Mouse (Mus musculus) ovary, postnatal 10 days (tissue): ENCODE results near the gene Mylip.

Experiments
- DNase-seq: peaks from one replicate; pipeline ENCODE4 v3.0.0; 2022; ENCODE audit warnings: low spot score

The Mylip gene

DNA sequence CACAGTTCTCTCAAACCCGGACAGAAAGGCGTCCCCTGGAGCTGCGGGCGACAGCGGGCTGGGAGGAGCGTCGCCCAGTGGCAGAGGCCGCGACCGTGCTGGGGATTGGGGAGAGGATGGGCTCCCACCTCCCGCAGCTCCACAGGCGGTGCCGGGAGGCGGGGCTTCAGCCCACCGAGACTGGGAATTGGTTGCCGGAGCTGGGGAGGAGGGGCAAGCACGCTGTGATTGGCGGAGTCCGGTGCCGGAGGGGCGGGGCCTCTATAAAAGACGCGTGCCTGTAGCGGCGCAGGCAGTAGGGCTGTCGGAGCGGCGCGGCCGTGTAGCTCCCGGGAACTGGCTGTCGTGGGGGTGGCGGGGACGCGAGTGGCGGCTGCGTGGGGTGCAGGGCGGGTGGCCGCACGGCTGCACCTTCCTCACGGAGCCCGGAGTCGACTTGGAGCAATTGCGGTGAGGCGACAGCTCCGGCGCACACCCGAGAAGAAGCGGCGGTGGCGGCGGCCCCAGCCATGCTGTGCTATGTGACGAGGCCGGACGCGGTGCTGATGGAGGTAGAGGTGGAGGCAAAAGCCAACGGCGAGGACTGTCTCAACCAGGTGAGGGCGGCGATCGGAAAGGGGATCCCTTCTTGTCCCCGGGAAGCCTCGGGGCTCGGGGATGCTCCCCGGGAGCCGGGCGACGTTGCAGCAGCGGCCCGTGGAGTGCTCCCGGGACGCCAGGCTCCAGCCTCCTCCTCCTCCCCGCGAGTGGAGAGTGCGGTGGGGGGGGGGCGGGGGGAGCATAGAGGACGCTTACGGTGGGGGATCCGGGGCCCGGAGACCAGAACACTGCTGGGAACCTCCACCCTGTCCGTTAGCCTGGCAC is at the start of gene Mylip:
TSS of gene Mylip (plus strand) at position 295 of the 864 bp plus-strand sequence.
- peak; percentile 95 for DNase-seq

DNA sequence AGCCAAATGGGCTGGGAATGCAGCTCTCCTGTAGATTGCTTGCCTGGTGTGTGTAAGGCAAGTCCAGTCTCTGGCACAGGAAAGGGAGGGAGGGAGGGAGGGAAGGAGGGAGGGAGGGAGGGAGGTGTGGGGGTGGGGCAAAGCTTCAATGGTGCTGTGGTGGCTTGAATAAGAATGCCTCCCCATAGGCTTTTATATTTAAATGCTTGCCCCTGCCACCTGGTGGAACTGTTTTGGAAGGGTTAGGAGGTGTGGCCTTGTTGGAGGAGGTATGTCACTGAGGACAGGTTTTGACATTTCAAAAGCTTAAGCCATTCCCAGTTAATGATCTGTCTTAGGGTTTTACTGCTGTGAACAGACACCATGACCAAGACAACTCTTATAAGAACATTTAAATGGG is 47.6 kb upstream of the Mylip start:
- no peak for DNase-seq

GRCm38 (mm10) chr13:45343541-45343940 is 46.0 kb upstream of the Mylip start:
- no peak for DNase-seq

- no peak for DNase-seq
Observed at GRCm38 (mm10) chr13:45343966-45344365, 45.6 kb upstream of the Mylip start.

DNA sequence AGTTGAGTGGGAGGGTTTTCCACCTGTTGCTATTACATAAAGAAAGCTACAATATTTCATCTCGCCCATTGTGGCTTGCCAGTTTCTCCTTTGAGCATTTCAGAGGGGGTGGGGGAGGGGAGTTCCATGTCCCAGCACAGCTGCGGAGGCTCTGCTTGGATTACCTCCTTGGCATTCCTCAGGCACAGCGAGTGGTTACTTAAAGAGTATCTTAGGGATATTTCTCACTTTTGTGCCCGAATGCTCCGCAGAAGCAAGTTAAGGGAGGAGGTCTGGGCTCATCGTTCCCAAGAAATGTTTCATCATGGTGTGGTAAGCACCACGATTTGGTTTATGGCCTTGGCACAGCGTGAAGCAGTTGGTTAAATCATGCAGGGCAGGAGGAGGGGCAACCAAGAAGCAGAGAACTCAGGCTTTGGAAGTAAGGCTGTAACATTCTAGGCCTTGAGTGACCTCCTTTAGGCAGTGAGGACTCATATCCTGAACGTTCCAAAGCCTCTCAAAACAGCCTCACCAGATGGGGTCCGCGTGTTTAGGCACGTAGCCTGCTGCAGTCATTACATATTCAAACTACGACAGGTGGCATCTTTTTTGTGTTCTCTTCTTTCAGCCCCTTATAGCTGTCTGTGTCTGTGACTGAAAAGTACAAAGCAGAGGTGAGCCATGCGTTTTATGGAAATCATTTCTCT is 43.9 kb upstream of the Mylip start:
- no peak for DNase-seq

DNA sequence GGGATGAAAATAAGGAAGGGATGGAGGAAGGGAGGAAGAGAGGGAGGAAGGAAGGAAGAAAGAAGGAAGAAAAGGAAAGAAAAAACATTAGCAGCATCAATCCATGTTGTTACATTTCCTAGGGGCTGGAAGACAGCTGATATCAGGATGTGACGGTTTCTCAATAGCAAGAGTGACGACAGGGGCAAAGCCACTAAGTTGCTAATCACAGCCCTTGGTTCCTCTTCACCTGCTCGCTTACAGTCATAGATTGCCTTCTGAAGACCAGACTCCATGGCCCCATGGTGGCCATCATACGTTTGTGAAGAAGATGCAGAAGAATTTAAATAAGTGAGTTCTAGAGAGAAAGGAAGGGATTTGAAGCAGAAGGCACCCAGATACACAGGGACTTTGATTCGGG is 38.1 kb upstream of the Mylip start:
- no peak for DNase-seq

DNA sequence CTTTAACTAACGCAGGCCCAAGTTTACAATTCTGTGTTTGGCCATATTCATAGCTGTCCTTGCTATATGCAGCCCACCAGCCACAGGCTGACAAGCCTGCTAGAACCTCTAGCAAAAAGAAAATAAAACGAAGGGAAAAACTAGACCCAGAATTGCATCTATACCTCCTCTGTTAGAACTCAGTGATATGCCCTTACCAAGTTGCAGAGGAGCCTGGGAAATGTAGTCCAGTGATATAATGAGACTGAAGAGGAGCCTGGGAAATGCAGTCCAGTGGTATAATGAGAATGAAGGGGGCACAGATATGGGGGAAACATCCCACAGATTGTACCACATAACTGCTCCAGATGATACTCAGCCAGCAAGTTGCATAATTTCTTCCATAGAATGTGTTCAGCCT is 34.7 kb upstream of the Mylip start:
- DNase-seq = no peak

DNA sequence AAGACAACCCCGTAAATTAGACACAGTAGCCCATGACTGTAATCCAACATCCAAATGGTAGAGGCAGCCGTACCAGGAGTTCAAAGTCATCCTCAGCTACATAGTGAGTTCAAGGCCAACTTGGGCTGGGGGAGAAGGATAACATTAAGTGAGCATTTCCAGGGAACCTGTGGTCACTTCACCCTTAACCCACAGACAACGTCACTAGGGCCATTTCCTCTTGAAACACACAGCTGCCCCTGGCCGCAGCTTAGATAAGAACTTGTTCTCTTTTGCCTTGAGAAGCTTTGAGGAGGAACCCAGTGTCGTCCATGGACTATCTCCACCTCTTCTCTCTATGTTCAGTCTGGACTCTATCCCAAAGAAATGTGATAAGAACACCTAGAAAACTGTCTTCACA is 31.3 kb upstream of the Mylip start:
- DNase-seq = no peak

- no peak for DNase-seq
Observed at GRCm38 (mm10) chr13:45358676-45359323, 30.7 kb upstream of the Mylip start.

DNA sequence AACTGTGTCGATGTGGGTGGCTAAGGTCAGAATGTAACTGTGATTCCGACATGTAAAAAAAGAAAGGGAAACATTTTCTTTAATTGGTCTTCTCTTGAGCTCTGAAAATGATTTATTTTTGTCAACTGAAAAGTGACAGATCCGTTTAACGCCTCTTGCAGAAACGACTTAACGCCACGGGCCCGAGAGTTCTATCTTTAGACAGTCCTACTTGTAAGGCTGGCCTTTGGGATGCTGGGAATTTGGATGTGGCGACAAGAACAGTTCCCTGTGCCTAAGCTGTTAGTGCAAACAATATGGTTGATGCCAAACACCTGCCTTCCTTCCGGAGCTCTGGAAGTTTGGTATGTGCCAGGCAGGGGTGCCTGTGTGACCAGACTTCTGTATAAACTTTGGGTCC is 23.8 kb upstream of the Mylip start:
- DNase-seq = no peak

GRCm38 (mm10) chr13:45371673-45372072 is 17.9 kb upstream of the Mylip start:
- DNase-seq = no peak

DNA sequence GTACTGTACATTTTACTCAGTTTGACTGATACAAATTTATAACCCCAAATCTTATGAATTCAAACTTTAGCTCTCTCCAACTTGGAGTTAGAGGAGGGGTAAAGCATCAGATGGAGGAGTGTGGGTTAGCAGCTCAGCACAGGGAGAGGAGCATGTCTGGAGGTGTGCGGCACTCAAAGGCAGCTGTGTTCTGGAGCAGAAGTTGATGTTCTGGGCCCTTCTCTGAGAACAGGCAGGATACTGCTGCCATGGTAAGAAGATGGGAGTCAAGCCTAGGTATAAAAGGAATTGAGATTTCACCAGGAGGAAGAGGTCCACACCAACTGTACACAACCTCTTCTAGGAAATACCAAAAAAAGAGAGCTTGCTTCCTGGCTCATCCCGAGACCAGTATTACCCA is 17.1 kb upstream of the Mylip start:
- DNase-seq = no peak

GRCm38 (mm10) chr13:45374846-45375245 is 14.7 kb upstream of the Mylip start:
- no peak for DNase-seq

DNA sequence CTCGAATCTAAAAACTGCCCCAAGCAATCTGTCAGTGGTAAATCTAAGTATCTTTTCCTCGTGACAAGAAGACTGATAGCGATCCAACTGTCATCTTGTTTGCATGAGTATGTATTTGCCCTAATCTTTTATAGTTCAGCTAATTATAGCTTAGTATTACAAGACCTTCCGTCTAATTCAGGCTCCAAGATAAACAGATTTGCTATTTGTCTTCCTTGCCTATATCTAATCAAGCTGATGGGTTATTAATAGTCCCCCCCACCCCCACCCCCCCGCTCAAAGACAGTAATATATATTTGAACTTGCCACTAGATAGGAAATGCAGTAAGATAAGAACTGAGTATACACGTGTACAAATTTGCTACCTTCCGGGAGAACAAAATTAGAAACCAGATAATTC is 7.3 kb upstream of the Mylip start:
- no peak for DNase-seq

GRCm38 (mm10) chr13:45384636-45385035 is 4.9 kb upstream of the Mylip start:
- DNase-seq = no peak

GRCm38 (mm10) chr13:45385521-45385920 is 4.0 kb upstream of the Mylip start:
- DNase-seq = no peak

- DNase-seq = no peak
Observed at GRCm38 (mm10) chr13:45386253-45386652, 3.3 kb upstream of the Mylip start.

- DNase-seq = no peak
Observed at GRCm38 (mm10) chr13:45387231-45387630, 2.3 kb upstream of the Mylip start.

DNA sequence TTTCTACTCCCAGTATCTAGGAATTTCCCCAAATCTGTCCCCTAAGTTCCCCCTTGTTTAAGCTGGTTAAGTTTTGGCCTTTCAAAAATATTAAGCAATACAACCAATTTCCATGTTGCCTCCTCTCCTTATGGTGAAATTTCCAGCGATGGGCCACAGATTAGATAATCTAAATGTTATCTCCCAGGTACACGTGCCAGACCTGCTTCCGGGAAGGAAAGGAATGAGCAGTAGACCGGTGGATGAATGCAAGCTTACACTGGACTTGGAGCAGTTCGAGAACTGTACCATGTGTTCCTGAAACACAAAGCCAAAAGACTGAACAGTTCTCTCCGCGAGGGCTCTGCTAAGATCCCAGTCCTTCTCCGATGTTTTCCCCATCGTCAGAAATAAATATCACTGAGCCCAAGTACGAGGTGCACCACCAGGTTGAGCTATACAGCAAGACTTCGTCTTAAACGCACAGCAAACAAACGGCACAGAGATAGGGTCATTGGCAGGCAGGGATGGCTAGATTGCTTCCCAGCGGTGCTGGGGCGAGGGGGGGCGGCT is 1.2 kb upstream of the Mylip start:
- DNase-seq = no peak

DNA sequence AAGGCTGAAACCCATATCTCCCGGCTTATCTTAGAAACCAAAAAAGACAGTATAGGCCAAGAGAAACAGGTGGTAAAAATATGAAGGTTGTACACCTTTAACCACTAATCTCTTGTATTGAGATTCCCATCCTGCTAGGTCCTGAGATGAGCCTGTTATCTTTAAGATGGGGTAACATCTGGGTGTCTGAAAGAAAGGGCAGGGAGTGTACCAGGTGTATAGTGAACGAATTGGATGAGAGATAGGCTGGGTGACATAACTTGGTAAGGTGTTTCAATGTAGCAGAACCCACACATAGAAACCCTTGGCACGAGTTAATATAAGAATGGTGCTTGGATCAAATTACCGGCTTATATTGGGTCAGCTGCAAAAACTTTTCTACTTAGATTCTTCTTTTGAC is 653 bp upstream of the Mylip start:
- no peak for DNase-seq

GRCm38 (mm10) chr13:45390312-45390961 is 895 bp downstream of the Mylip start:
- peak; percentile 15 for DNase-seq
